Mouse (Mus musculus) lung, adult 2 months (tissue): ENCODE results near the gene Gsdme.

ENCODE experiments used
- CTCF ChIP-seq: fragments of 200-500 bp; IDR thresholded peaks from 2 replicates; pipeline ENCODE4 v1.5.1; 2011; ENCODE audit warnings: mild to moderate bottlenecking, low read length, control low read depth; ENCODE audit not compliant: insufficient read depth
- POLR2A ChIP-seq: fragments of 200-500 bp; IDR thresholded peaks from 2 replicates; pipeline ENCODE4 v1.6.1; 2011; ENCODE audit warnings: low read depth, mild to moderate bottlenecking, control low read depth, low read length, borderline replicate concordance; ENCODE audit errors: extremely low read depth

- TF ChIP-seq POLR2A = no peak
- no peak for TF ChIP-seq CTCF
Observed at GRCm38 (mm10) chr6:50175736-50176135, 87.9 kb downstream of the Gsdme start.
